Mouse (Mus musculus) layer of hippocampus, adult 2 months (tissue): ENCODE data around the gene Hcfc1. TPM values are rescaled to one million over a fixed set of nuclear protein-coding genes. Genes with fewer than 3 reads are reported as not detected.

Experiments used
- DNase-seq, 2 experiments: peaks; one replicate each; pipeline ENCODE4 v3.0.0; 2022; ENCODE audit warnings: low spot score in 2 of 2
- H3K27ac ChIP-seq: fragments of 200-600 bp; 2 replicates; pipeline ENCODE4 v1.8.1; 2022
- H3K4me3 ChIP-seq: fragments of 200-600 bp; 2 replicates; pipeline ENCODE4 v1.8.1; 2022; ENCODE audit warnings: mild to moderate bottlenecking
- CTCF ChIP-seq: fragments of 200-600 bp; conservative IDR thresholded peaks from 2 replicates; pipeline ENCODE4 v1.8.1; 2022; ENCODE audit warnings: antibody characterized with exemption, mild to moderate bottlenecking, moderate library complexity
- total RNA-seq, 2 experiments: library from RNA; stranded (reverse); gene quantifications; 2 replicates each; pipeline ENCODE4 v1.2.3; 2021

The Hcfc1 gene
- total RNA-seq, 2 experiments from 2014 or later = 76.4 to 79.2 TPM

DNA sequence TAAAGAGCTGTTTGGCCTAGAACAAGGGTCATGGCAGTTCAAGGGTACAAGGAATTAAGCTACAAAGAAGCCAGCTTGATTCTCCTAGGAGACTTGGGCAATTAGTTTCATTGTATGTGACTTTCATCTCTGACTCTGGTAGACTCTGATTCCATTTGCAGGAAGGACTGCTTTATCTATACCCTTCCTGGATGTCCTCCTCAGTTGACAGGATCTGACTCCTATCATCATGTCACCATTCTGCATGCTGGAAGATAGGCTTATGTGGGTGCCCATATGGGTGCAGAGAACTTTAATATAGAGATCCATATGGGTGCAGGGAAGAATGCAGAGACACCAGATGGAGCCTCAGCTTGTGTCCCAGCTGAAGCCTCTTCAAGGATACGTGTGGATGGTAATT lies 3.0 kb upstream of the Hcfc1 start:
- no peak overlapping the region for H3K4me3 ChIP-seq
- no peak for DNase-seq
- TF ChIP-seq CTCF = no peak
- H3K27ac ChIP-seq = no peak overlapping the region

DNA sequence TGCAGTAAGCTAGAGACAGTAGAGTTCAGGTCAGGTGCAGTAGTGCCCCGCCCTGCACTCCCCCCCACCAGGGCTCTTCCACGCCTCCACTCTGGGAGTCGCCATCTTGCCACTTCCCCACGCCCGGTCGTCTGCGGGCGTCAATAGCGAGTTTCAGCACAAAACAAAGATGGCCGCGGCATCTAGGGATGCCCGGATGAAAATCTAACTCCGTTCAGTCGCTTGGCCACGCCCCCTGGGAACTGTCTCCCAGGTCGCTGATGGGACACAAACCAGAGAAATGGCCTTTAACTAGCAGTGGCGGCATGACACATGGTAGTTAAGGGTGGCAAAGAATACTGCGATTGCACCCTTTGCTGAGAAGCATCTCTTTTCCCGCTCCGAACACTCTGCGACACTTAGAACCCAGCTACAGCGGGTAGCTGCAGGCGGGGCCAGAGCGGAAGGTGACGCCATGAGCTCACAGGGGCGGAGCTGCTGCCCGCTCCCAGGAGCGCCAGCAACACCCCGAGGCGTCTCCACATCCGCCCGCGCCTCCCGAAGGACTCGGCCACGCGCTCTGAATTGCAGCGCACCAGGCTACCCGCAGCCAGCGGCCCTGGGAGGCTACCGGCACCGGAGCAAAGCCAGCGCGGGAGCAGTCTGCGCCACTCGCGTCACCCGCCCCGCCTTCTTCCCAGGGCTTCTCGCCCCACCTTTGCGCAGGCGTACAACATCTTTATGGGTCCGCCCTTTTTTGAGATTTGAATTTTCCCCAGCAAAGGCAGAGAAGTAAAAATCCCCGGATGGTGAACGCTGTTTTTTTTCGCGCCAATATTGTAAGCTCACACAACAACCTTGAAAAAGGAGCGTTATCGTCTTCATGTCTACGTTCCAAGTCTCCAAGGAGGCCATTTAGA lies 1.3 kb upstream of the Hcfc1 start:
- Histone ChIP-seq H3K27ac (peak overlapping the region; percentile 100), H3K4me3 (peak overlapping the region; percentile 79)
- no peak for TF ChIP-seq CTCF
- peak; percentile 81 to 90 for DNase-seq

DNA sequence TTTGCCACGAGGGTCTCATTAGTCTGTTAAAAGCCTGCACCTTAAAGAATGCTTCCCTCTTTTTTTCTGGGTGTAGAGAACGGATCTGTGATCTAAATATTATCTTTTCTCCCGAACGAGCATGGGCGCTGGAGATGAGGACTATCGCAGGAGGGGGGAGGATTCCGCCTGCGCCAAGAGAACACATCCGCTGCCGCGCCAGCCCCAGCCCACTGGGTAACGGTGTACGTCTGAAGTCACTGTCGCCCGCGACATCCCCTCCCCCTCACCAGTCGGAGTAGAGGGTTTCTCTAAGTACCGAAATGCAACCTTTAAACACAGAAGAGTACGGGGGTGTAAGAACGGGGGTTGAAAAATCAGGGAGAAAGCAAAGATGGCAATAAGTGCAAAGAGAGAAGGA lies 850 bp downstream of the Hcfc1 start:
- TF ChIP-seq CTCF = no peak
- H3K4me3 ChIP-seq = peak overlapping the region; percentile 79
- peak overlapping the region; percentile 100 for H3K27ac ChIP-seq
- DNase-seq = peak; percentile 62 to 76

DNA sequence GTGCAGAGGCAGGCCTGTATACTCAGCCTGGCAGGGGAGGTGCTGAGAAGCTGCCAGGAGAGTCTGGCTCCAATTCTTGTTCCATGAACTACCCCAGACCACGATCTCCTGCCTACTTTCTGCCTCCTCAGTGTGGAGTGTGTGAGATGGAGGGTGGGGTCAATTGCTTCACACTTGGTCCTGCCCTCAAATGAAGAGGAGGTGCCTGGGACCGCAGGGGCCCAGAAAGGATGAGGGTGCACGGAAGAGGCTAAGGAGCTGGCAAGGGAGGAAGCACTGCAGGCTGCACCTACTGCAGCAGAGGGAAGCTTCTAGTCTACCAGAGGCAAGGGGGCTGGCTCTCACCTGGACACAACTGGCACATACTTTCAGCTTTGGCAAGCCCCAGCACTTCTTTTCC lies 1.8 kb downstream of the Hcfc1 start:
- no peak for DNase-seq
- Histone ChIP-seq H3K27ac (peak overlapping the region; percentile 59; the same call in 1 of the 2 replicates), H3K4me3 (peak overlapping the region; percentile 50)
- no peak for TF ChIP-seq CTCF

DNA sequence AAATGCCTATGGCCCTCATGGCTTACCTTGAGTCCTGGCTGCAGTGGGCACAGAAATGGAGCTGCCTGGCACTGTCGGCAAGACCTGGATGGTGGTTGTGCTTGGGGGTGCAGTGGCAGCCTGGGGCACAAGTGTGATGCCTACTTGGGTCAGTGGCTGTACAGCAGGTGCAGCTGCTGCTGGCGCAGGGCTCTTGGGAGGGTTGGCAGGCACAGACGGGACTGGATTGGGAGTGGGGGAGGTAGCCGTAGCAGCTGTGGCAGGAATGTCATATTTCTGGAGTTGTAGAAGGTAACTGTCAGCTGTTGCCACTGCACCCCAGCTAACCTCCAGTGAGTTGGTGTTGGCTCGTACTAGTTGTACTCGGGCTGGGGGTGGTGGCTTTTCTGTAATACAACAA lies 11.2 kb downstream of the Hcfc1 start:
- Histone ChIP-seq H3K4me3 (no peak overlapping the region), H3K27ac (no peak overlapping the region)
- TF ChIP-seq CTCF = no peak
- no peak for DNase-seq

DNA sequence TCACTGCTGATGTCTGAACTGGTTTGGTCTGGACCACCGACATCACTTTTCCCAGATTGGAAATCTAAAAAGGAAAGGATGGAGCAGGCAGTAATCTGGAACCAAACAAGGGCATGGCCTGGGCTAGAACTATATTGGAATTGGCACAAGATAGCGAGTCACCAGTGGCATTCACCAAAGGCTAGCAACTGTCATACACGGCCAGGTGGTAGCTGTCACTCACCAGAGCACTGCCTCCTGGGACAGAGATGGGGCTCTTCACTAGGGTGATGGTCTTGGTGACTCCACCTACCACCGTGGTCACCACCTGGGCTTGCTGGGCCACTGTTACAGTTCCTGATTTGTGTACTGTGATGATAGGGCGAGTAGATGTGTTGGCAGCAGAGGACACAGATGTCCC lies 13.6 kb downstream of the Hcfc1 start:
- no peak overlapping the region for H3K4me3 ChIP-seq
- H3K27ac ChIP-seq = no peak overlapping the region
- TF ChIP-seq CTCF = no peak
- no peak for DNase-seq

DNA sequence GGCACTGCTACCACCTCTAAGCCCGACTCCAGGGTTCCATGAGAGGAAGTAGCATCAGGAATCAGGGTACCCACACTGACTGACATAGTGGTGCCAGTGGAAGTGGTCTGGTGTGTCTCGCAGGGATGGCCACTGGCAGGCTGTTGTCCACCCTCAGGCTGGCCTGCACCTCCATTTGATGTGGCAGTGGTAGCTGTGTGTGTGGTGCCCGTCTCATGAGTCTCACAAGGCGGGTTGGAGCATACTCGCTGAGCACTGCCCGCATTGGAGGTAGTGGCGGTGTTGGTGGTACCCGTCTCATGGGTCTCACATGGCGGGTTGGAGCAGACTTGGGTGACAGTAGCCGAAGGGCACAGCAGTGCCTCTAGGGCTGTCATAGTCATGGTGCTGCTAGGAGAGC lies 16.8 kb downstream of the Hcfc1 start:
- DNase-seq = no peak
- H3K4me3 ChIP-seq = no peak overlapping the region
- TF ChIP-seq CTCF = no peak
- no peak overlapping the region for H3K27ac ChIP-seq

DNA sequence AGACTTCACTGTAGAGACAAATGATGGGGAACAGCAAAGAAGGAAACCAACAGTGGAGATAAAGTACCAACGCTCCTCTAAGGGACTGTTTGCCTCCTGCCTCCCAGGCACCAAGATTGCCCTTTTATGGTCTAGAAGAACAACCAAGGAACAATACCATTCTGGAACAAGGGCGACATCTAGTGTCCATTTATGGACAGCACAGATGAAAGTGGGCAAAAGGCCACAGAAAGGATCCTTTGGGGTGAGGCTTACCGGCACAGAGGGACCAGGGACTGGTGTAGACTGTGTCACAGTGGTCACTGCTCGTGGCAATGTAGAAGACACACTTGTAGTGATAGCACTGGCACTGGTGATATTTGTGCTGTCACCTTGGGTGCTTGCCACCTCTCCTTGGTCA lies 17.5 kb downstream of the Hcfc1 start:
- DNase-seq = peak; percentile 41 to 54
- Histone ChIP-seq H3K27ac (no peak overlapping the region), H3K4me3 (no peak overlapping the region)
- peak; percentile 83 for TF ChIP-seq CTCF

DNA sequence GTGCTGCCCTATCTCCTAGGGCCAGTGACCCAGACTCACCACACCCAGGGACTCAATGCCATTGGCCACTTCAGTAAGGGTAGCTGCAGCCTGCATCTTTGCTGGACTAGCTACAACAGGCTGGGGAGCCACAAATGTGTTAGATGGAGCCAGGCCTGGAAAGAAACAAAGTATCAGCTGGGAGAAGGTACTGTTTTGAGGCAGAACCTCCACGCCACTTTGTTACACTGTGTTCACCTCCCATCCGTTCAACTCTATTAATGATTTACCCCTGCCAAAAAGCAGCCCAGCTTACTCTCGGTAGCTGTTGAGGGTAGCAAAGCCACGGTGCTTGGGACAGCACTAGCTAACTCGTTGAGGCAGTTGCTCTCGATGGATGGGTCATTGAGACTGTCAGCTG lies 19.3 kb downstream of the Hcfc1 start:
- no peak overlapping the region for H3K4me3 ChIP-seq
- no peak for DNase-seq
- TF ChIP-seq CTCF = no peak
- H3K27ac ChIP-seq = no peak overlapping the region

DNA sequence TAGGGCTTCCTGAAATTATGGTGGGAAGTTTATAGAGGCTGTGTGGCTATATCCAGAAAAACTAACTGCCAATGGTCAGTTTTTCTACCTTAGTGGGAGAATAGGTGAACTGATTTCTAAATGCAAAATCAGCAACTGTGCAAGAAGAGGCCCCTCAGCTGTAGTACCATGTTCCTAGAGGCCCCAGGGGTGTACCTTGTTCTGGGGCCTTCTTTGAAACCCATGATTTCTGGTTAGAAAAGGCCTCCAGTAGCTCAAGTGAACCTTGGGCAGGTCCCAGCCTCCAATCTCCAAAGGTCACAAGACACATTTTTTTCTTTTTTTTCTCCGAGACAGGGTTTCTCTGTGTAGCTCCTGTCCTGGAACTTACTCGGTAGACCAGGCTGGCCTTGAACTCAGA lies 23.9 kb downstream of the Hcfc1 start:
- no peak for DNase-seq
- H3K4me3 ChIP-seq = no peak overlapping the region
- no peak for TF ChIP-seq CTCF
- H3K27ac ChIP-seq = no peak overlapping the region

DNA sequence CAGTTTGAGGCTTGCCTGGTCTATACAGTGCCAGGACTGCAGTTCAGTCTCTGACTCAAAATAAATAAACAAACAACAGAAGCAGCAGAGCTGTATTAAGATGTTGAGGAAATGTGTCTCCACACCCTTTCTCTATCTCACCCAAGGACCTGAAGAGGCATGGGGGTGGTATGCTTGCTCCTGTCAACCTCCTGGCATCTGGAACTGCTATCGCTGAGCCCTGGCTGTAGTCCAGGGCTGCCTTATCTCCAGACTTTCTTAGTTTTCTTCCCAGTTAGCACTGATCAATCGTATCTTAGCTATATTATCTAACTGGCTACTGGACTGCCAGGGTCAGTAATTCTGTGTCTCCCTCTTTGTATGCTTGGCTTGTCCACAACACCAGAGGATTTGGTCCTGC lies 24.3 kb downstream of the Hcfc1 start:
- Histone ChIP-seq H3K27ac (no peak overlapping the region), H3K4me3 (no peak overlapping the region)
- no peak for TF ChIP-seq CTCF
- no peak for DNase-seq

DNA sequence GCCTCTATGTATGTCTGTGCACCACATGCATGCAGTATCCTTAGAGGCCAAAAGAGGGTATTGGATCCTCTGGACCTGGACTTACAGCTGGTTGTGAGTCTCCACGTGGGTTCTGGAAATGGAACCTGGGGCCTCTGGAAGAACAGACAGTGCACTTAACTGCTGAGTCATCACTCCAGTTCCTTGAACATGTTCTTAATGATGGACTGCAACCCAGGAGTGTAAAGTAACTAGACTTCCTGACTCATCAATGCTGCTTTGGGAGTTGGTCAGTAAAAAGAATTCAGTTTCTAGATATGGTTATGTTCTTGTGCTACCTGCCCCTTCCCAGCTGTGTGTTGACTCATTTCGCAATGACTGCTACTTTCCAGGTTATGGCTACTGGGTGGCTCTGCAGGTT lies 34.3 kb downstream of the Hcfc1 start:
- no peak for TF ChIP-seq CTCF
- H3K27ac ChIP-seq = no peak overlapping the region
- no peak overlapping the region for H3K4me3 ChIP-seq
- no peak for DNase-seq

DNA sequence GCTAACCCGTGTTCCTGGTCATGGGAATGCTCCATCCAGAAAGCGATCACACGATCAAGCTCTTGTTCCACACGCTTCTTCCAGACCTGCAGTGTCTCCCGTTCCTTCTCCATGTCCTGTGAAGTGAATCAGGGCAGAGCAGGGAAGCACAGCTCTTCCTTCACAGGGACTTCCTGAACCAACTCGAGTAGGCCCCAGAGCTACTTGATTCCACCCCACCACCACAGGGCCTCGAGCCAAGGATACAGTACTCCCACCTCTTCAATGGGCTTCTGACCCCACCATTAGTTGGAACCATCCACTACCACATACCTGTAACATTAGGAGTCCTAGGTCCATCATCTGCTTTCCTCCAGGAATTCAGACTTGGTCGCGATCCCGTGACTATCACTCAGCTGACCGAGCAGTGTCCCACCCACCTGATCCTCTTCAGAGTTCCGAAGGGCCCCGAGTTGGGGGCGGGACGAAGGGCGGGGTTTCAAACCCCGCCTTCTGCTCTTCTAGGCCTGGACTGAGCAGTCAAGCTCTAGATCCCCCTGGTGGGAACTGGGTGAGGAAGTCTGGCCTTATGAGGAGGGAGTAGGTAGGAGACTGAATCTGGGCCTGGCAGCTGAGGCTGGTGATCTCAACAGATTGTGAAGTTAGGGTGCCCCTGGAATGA lies 35.6 kb downstream of the Hcfc1 start, which contains the start of gene Renbp:
TSS of gene Renbp (minus strand) at position 449 of the 661 bp plus-strand sequence.
- TF ChIP-seq CTCF = 0 out of 2 replicates have a peak, but pooled peaks have one; percentile 24
- peak within 1 kb of the TSS; percentile 23; the same call in 1 of the 2 replicates for H3K4me3 ChIP-seq
- DNase-seq = no peak
- no peak within 1 kb of the TSS for H3K27ac ChIP-seq
